Mouse (Mus musculus) Muller cell, postnatal 12 days (primary cell): ENCODE results near the gene Fscn2.

Experiments used
- DNase-seq: peaks from one replicate; pipeline ENCODE4 v3.0.0-alpha.2; 2015; ENCODE audit errors: inconsistent ontology term

Gene Fscn2

GRCm38 (mm10) chr11:120359391-120359790 lies 1.9 kb upstream of the Fscn2 start:
- DNase-seq: no peak

GRCm38 (mm10) chr11:120360062-120360461 lies 1.3 kb upstream of the Fscn2 start:
- no peak for DNase-seq

- DNase-seq: no peak
These were observed 579 bp upstream of the Fscn2 start for GRCm38 (mm10) chr11:120360755-120361154.

GRCm38 (mm10) chr11:120362891-120363290 lies 1.6 kb downstream of the Fscn2 start:
- DNase-seq: no peak

GRCm38 (mm10) chr11:120366443-120367027 lies 5.2 kb downstream of the Fscn2 start:
- no peak for DNase-seq

GRCm38 (mm10) chr11:120369656-120370055 lies 8.3 kb downstream of the Fscn2 start:
- DNase-seq: peak; percentile 66

GRCm38 (mm10) chr11:120373025-120373424 lies 11.7 kb downstream of the Fscn2 start:
- no peak for DNase-seq

- no peak for DNase-seq
These were observed 12.7 kb downstream of the Fscn2 start for GRCm38 (mm10) chr11:120373820-120374586.

GRCm38 (mm10) chr11:120375324-120375723 lies 14.0 kb downstream of the Fscn2 start:
- no peak for DNase-seq

GRCm38 (mm10) chr11:120376302-120377160 lies 15.2 kb downstream of the Fscn2 start:
- no peak for DNase-seq

- DNase-seq: no peak
These were observed 16.0 kb downstream of the Fscn2 start for GRCm38 (mm10) chr11:120377337-120377736.

GRCm38 (mm10) chr11:120378031-120378610 lies 16.8 kb downstream of the Fscn2 start:
- DNase-seq: peak; percentile 51

- peak; percentile 95 for DNase-seq
These were observed 17.5 kb downstream of the Fscn2 start, which contains the start of gene Faap100 for GRCm38 (mm10) chr11:120378611-120379540. Faap100 (minus strand) TSS chr11:120378764.

GRCm38 (mm10) chr11:120380271-120380670 lies 18.9 kb downstream of the Fscn2 start:
- DNase-seq: no peak

GRCm38 (mm10) chr11:120381157-120381556 lies 19.8 kb downstream of the Fscn2 start:
- no peak for DNase-seq

- DNase-seq: no peak
These were observed 21.2 kb downstream of the Fscn2 start for GRCm38 (mm10) chr11:120382509-120382908.

- no peak for DNase-seq
These were observed 25.3 kb downstream of the Fscn2 start for GRCm38 (mm10) chr11:120386632-120387031.

GRCm38 (mm10) chr11:120387157-120387556 lies 25.8 kb downstream of the Fscn2 start:
- no peak for DNase-seq

GRCm38 (mm10) chr11:120388580-120388979 lies 27.2 kb downstream of the Fscn2 start:
- DNase-seq: no peak

- DNase-seq: no peak
These were observed 34.3 kb downstream of the Fscn2 start for GRCm38 (mm10) chr11:120395661-120396060.

- DNase-seq: no peak
These were observed 36.3 kb downstream of the Fscn2 start for GRCm38 (mm10) chr11:120397602-120398001.
